Mouse (Mus musculus): Measurements from ENCODE around the gene Mfsd6l.

- TF ChIP-seq CTCF (IDR thresholded peaks at IDR 0.05; ENCODE audit: extremely low read depth, insufficient read depth, insufficient read length, insufficient replicate concordance) (no peak), POLR2A (IDR thresholded peaks at IDR 0.05; ENCODE audit: low read depth, low read length) (no peak)
Measured at GRCm38 (mm10) chr11:68559546-68559945, 3.6 kb downstream of the Mfsd6l start.
